Mouse (Mus musculus) G1E (cell line): ENCODE results near the gene Sf3b6.

Experiments used
- CTCF ChIP-seq: IDR thresholded peaks from 2 replicates; pipeline ENCODE4 v1.5.1; 2012; ENCODE audit warnings: low read depth, low read length, inconsistent platforms, mixed read lengths
- GATA1 ChIP-seq: IDR thresholded peaks from 2 replicates; pipeline ENCODE4 v1.6.1; 2012; ENCODE audit warnings: borderline replicate concordance, low read length, inconsistent platforms, mixed read lengths
- POLR2AphosphoS5 ChIP-seq: IDR thresholded peaks from 2 replicates; pipeline ENCODE4 v1.6.1; 2012; ENCODE audit warnings: low read depth, low read length, inconsistent platforms; ENCODE audit not compliant: insufficient replicate concordance
- TAL1 ChIP-seq: conservative IDR thresholded peaks from 2 replicates; pipeline ENCODE4 v1.6.1; 2012; ENCODE audit warnings: low read depth, low read length, inconsistent platforms, mixed read lengths

GRCm38 (mm10) chr12:4813636-4814035 is 3.7 kb upstream of the Sf3b6 start:
- TF ChIP-seq CTCF (no peak), POLR2AphosphoS5 (no peak), TAL1 (no peak), GATA1 (no peak)
